ENCODE assay signal across 9 mouse cellular contexts in genomic region chr7:120727581-120727980, GRCm38 (mm10). TPM values are rescaled to one million over a fixed set of nuclear protein-coding genes. Genes with fewer than 3 reads are reported as not detected.
DNase-seq lines count a peak whose midpoint lies in the region; ATAC-seq and TF ChIP-seq lines count a peak whose summit lies in the region.
"Had no signal": no experiment of that assay in that cellular context is flagged by ENCODE, and none has a peak within 500 bp of the region (broad histone marks: within the 10 kb centered on the region; RNA-seq: fewer than 3 reads in every experiment).

No protein-coding gene starts in this region.

- H3K9me3 ChIP-seq in forebrain, embryonic 14.5 days (replicated peaks; ENCODE audit: control insufficient read depth, low read length): no peaks in the 10 kb centered on the region
- H3K9me3 ChIP-seq in forebrain, embryonic 13.5 days (replicated peaks): no peaks in the 10 kb centered on the region
- H3K9me3 ChIP-seq: limb, embryonic 12.5 days had no signal

- peaks cover 17% of the 10 kb centered on the region for H3K36me3 ChIP-seq in forebrain, embryonic 14.5 days (ENCODE audit: control insufficient read depth, insufficient read depth, low read length)
- peaks cover 20% of the 10 kb centered on the region for H3K36me3 ChIP-seq in forebrain, embryonic 13.5 days (ENCODE audit: poor library complexity, severe bottlenecking)
- H3K36me3 ChIP-seq in testis, adult 2 months (ENCODE audit: control insufficient read depth, insufficient read depth, low read length): no peaks in the 10 kb centered on the region; the same call in 1 of the 2 replicates

- no peak overlapping the region for H3K4me3 ChIP-seq in forebrain, embryonic 14.5 days (ENCODE audit: low read depth, low read length)
- H3K4me3 ChIP-seq in forebrain, embryonic 13.5 days: no peak overlapping the region
- no peak overlapping the region for H3K4me3 ChIP-seq in testis, adult 2 months (ENCODE audit: control insufficient read depth, low read depth, low read length)
- no peak overlapping the region for H3K4me3 ChIP-seq in cortical plate, adult 2 months (ENCODE audit: insufficient read depth, low read length)
- H3K4me3 ChIP-seq: limb, embryonic 12.5 days had no signal

- DNase-seq in forebrain, embryonic 14.5 days (ENCODE audit: low spot score): peak; percentile 29
- DNase-seq in testis, postnatal 14 days (ENCODE audit: low spot score): no peak
- DNase-seq in left cerebral cortex, postnatal 4 days: peak; percentile 7
- DNase-seq in spleen, postnatal 36 days (ENCODE audit: low spot score in 2 of 2): peak; percentile 44 to 45
- DNase-seq in ovary, postnatal 36 days (ENCODE audit: low spot score): no peak

- H3K27ac ChIP-seq in forebrain, embryonic 14.5 days (ENCODE audit: low read depth, low read length): no peak overlapping the region
- H3K27ac ChIP-seq in forebrain, embryonic 13.5 days: no peak overlapping the region
- no peak overlapping the region for H3K27ac ChIP-seq in testis, adult 2 months (ENCODE audit: control insufficient read depth, insufficient read depth, low read depth, low read length)
- no peak overlapping the region for H3K27ac ChIP-seq in cortical plate, adult 2 months (ENCODE audit: insufficient read depth, low read length)
- H3K27ac ChIP-seq: limb, embryonic 12.5 days had no signal

- WGBS in forebrain, embryonic 14.5 days: 84% methylated on average over 3 of the region's 3 CpGs
- 86% methylated on average over 3 of the region's 3 CpGs for WGBS in forebrain, embryonic 13.5 days

- peaks cover 6% of the 10 kb centered on the region; the same call in 1 of the 2 replicates for H3K4me1 ChIP-seq in forebrain, embryonic 14.5 days (ENCODE audit: control insufficient read depth, insufficient read depth, low read length)
- peaks cover 15% of the 10 kb centered on the region for H3K4me1 ChIP-seq in forebrain, embryonic 13.5 days
- H3K4me1 ChIP-seq in testis, adult 2 months (ENCODE audit: control insufficient read depth, insufficient read depth, low read length): no peaks in the 10 kb centered on the region
- no peaks in the 10 kb centered on the region for H3K4me1 ChIP-seq in cortical plate, adult 2 months (ENCODE audit: control insufficient read depth, insufficient read depth, low read length)

- no peak overlapping the region for H3K4me2 ChIP-seq in forebrain, embryonic 14.5 days (ENCODE audit: low read length)
- H3K4me2 ChIP-seq in forebrain, embryonic 13.5 days: no peak overlapping the region
- H3K4me2 ChIP-seq: limb, embryonic 12.5 days had no signal

- H3K9ac ChIP-seq in forebrain, embryonic 14.5 days (ENCODE audit: low read length): no peak overlapping the region
- H3K9ac ChIP-seq in forebrain, embryonic 13.5 days: no peak overlapping the region
- H3K9ac ChIP-seq: limb, embryonic 12.5 days had no signal

- peak; percentile 18; the same call in 1 of the 2 replicates for TF ChIP-seq CTCF in testis, adult 2 months (IDR thresholded peaks at IDR 0.05; ENCODE audit: control insufficient read depth, insufficient read depth, insufficient replicate concordance, low read depth, low read length)
- TF ChIP-seq CTCF in cortical plate, adult 2 months (IDR thresholded peaks at IDR 0.05; ENCODE audit: extremely low read depth, insufficient read depth, low read length): peak; percentile 75

- intact Hi-C loops in left cerebral cortex, postnatal 4 days (cut with DNase I): no loop called here

- H3K27me3 ChIP-seq in forebrain, embryonic 14.5 days (replicated peaks; ENCODE audit: control insufficient read depth, insufficient read depth, low read length): no peaks in the 10 kb centered on the region
- no peaks in the 10 kb centered on the region for H3K27me3 ChIP-seq in forebrain, embryonic 13.5 days
- no peaks in the 10 kb centered on the region for H3K27me3 ChIP-seq in testis, adult 2 months (ENCODE audit: control insufficient read depth, insufficient read depth, low read length)
- H3K27me3 ChIP-seq: limb, embryonic 12.5 days had no signal

- TF ChIP-seq POLR2A in testis, adult 2 months (IDR thresholded peaks at IDR 0.05; ENCODE audit: control insufficient read depth, low read depth, low read length): no peak
- no peak for TF ChIP-seq POLR2A in cortical plate, adult 2 months (IDR thresholded peaks at IDR 0.05; ENCODE audit: extremely low read depth, insufficient read depth, low read length)

- no peak for ATAC-seq in forebrain, embryonic 14.5 days
- no peak for ATAC-seq in forebrain, embryonic 13.5 days

RNA-seq across cellular contexts. Expression of gene Vwa3a, which starts 11.5 kb away (rescaled TPM):
- 1.1 and 1.6 TPM in 2 replicates for polyA plus RNA-seq in forebrain, embryonic 14.5 days (2014; fragmentation: Nextera tagmentation; extraction: Ambion mirVana)
- polyA plus RNA-seq in forebrain, embryonic 13.5 days (2015; fragmentation: Nextera tagmentation; extraction: Ambion mirVana): 0.84 TPM in 2 replicates
- 85.4 and 105 TPM in 2 replicates for polyA plus RNA-seq in testis, adult 2 months (2012; rRNA removed)
- 10.3 and 13.4 TPM in 2 replicates for polyA plus RNA-seq in cortical plate, adult 2 months (2012; rRNA removed)
- 1 to 10 TPM; 5.4 to 8.2 TPM for total RNA-seq in left cerebral cortex, postnatal 4 days (2021)

RNA-seq across cellular contexts. Expression of gene Mosmo, which starts 50.2 kb away (rescaled TPM):
- 15.0 and 15.6 TPM in 2 replicates for polyA plus RNA-seq in forebrain, embryonic 14.5 days (2014; fragmentation: Nextera tagmentation; extraction: Ambion mirVana)
- 14.1 and 16.5 TPM in 2 replicates for polyA plus RNA-seq in forebrain, embryonic 13.5 days (2015; fragmentation: Nextera tagmentation; extraction: Ambion mirVana)
- polyA plus RNA-seq in testis, adult 2 months (2012; rRNA removed): 49.1 and 49.9 TPM in 2 replicates
- 37.0 and 38.8 TPM in 2 replicates for polyA plus RNA-seq in cortical plate, adult 2 months (2012; rRNA removed)
- total RNA-seq in left cerebral cortex, postnatal 4 days (2021): 10 to 100 TPM; 46.2 to 50.0 TPM

RNA-seq across cellular contexts. Expression of gene Pdzd9, which starts 57.4 kb away (rescaled TPM):
- polyA plus RNA-seq in forebrain, embryonic 14.5 days (2014; fragmentation: Nextera tagmentation; extraction: Ambion mirVana): 0.08 and 0.27 TPM in 2 replicates
- 0.23 and 0.57 TPM in 2 replicates for polyA plus RNA-seq in forebrain, embryonic 13.5 days (2015; fragmentation: Nextera tagmentation; extraction: Ambion mirVana)
- 85.9 and 97.7 TPM in 2 replicates for polyA plus RNA-seq in testis, adult 2 months (2012; rRNA removed)
- 0.17 and 0.25 TPM in 2 replicates for polyA plus RNA-seq in cortical plate, adult 2 months (2012; rRNA removed)
- total RNA-seq in left cerebral cortex, postnatal 4 days (2021): under 1 TPM in 1 of 2 experiments, not detected in 1; 0.26 TPM

Comparison
In these comparisons a context has a peak if more than half of its experiments do, and no peak if none do; other contexts are left out.
1. DNase-seq: peak in forebrain, embryonic 14.5 days (single experiment), left cerebral cortex, postnatal 4 days (single experiment) and spleen, postnatal 36 days (2 of 2); none in testis, postnatal 14 days (single experiment) and ovary, postnatal 36 days (single experiment).
2. RNA of gene Pdzd9, which starts 57.4 kb away (polyA plus RNA-seq): 85.9 to 97.7 TPM in testis, adult 2 months; 0.23 to 0.57 TPM in forebrain, embryonic 13.5 days, 0.17 to 0.25 TPM in cortical plate, adult 2 months and 0.08 to 0.27 TPM in forebrain, embryonic 14.5 days; every median in the first group is over 10 times any median in the second.